Mouse (Mus musculus) T-helper 2 cell (primary cell): ENCODE data around the gene Knstrn.

Source experiments
- in situ Hi-C: fragments of 300-600 bp; cut with MboI, MseI; formaldehyde crosslinking; loops from one replicate; pipeline ENCODE4 v1.15.1; 2025; ENCODE audit warnings: high pct_unique_total_duplicates

The Knstrn gene

GRCm38 (mm10) chr2:118813981-118814836 is at the start of gene Knstrn:
TSS of gene Knstrn (plus strand) at chr2:118814003.
- in situ Hi-C loops = no loop called here

DNA sequence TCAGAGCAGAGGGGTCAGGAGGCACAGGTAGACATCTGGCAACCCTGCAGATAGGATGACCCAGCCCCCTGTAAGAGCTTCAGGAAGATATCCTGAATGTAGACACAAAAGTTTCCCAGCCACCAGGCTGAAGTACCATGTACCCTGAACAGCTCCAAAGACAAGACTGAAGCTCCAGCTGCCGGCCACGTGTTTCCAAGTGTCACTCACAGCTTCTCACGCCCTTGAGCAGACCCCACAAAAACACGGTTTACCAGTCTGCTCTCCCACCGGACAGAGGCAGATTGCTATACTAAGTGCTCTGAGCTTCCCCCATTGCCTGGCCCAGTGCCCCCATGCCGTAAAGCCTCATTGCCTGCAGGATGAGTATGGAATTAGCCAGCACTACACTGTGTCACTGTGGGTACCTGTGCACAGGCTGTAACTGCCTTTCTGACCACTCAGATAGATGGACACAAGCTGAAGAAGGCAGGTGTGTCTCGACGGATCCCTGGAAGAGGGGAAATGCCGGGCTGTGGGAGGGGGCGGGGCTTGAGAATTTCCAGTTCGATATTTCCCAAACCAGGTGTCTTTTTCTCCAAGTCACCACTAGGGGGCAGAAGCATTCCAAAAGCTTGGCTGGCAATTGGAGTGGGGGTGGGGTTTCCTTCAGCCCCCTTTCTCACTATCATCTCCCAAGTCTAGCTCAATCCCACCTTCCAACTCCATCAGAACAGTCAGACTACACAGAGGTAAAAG is 49.5 kb upstream of the Knstrn start:
- in situ Hi-C loops = loop anchor here (5.0 kb wide), 2 partner anchors 118 to 127 kb away; no protein-coding TSS in a partner anchor

- in situ Hi-C loops = loop anchor here (5.0 kb wide), 2 partner anchors 117 to 128 kb away; no protein-coding TSS in a partner anchor
Measured at GRCm38 (mm10) chr2:118764875-118765274, 48.9 kb upstream of the Knstrn start.

DNA sequence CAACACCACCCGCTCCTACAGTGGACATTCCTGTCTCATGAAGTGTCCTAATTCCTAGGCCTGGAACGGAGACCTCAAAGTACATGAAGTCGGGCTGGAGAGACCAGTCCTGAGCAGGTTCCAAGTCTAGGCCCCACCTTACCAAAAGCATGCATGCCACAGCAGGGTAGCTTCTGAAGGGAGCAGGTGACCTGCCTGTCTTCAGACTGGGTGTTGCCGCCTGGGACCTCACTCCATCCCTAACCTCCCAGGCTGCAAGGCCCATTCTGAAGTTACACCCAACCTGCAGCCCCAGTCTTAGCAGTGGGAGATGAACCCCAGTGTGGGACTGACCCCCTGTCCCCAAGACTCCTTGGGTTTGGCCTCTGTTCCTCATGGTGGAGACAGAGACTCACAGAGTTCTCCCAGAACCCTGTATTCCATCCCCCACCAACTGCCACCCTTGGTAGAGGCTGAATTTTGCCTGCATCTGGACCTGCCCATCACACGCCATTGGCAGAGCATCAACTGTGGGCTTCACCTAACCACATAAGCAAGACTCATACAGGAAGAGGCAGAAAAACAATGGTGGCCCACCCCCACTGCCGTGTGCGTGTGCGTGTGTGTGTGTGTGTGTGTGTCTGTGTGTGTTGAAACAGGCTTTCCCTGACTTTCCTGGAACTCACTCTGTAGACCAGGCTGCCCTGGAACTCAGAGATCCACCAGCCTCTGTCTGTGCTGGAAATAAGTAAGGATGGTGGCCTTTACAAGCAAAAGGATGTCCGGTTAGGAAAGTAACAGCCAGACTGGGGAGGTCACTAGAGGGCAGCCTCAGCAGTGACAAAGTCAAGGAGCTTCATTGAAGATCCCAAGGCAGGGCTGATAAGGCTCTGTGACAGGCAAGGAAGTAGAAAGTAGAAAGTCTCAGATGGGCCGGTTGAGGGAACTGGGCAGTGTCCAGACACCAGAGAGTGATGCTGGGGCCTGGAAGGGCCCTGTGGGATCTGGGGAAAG is 47.5 kb upstream of the Knstrn start:
- in situ Hi-C loops = no loop called here

DNA sequence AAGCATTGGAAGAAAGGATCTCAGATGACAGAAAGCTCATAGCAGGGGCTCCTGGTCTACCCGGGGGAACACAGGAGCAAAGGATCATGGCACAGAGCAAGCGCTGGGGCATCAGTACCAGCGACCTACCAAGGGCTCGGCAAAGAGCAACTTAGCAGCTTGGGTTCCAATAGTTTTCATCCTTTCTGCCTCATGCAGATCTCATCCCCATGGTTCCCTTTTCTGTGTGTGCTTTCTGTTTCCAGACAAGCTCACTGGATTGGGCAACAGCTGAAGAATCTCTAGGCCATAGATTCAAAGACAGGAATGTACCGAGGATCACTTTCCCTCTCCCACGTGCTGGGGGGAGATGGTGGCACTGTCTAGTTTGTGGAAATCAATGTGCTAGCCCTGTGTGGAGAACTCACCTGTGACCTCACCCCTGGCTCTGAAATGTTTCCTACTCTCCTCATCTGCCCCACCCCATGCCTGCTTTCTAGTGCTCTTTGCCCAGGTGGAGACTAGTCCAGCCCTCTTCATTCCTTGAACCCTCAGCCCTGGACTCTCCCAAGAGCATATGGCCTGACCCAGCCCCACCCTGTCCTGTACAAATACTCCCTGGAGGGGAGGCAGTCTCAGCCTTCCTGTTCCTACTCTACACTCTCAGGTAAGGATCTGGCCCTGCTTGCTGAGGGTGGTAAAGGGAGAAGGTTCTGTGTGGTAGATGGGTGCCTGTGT is 41.5 kb upstream of the Knstrn start, which contains the start of gene Phgr1:
TSS of gene Phgr1 (plus strand) at position 612 of the 717 bp plus-strand sequence.
- in situ Hi-C loops = no loop called here

GRCm38 (mm10) chr2:118774536-118774935 is 39.3 kb upstream of the Knstrn start:
- in situ Hi-C loops = no loop called here

DNA sequence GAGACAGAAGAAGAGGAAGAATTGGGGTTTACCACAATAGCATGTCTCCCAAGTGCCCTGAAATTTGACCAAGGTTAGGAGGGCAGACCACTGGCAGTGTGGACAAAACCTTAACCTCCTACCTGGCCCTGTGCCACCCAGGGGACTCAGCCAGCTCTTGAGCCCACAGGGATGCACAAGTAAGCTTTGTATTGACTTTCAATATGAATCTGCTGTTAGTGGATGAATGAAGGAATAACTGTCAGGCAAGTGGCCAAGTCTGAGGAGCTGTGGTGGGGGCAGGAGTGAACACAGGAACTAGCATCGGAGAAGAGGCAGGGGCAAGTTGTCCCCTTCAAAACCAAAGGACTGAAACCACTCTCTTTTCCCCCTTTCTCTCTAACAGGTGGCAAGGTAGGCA is 38.4 kb upstream of the Knstrn start:
- in situ Hi-C loops = no loop called here

GRCm38 (mm10) chr2:118775846-118776245 is 38.0 kb upstream of the Knstrn start:
- in situ Hi-C loops = no loop called here

DNA sequence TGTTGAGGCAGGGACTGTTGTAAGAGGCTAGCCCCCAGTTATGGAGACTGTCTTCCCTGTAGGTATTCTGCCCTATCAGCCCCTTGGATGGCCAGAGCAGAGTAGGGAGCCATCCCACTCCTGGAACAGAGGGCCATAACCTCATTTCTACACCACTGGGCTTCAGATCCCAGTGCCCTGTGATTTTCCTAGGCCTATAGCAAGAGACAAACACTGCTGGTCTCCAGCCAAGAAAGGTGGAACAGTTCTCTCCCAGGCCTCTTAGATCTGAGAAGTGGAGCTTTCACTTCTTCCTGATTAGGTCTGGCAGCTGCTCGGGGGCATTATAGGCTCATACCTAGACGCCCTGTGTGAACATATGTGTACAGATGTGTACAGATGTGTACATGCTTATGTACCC is 37.5 kb upstream of the Knstrn start:
- in situ Hi-C loops = no loop called here

DNA sequence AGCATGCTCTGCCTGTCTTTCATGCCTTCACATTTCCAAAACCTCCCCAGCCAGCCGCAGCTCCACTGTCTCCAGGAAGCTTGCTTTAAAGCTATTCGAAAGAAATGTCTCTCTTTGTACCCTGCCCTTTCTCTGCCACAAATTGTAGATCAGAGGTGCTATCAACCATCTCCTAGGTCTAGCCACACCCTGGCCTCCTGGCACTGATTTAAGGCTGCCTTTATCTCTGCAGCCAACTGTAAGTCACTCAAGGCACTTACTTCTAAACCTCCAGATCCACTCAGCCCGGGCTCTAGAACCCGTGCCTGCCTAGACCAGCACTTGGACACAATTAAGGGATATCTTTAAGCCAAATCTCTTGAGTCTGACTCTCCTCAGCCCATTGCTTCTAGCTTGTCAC is 35.4 kb upstream of the Knstrn start:
- in situ Hi-C loops = no loop called here

GRCm38 (mm10) chr2:118779065-118779464 is 34.7 kb upstream of the Knstrn start:
- in situ Hi-C loops = no loop called here

DNA sequence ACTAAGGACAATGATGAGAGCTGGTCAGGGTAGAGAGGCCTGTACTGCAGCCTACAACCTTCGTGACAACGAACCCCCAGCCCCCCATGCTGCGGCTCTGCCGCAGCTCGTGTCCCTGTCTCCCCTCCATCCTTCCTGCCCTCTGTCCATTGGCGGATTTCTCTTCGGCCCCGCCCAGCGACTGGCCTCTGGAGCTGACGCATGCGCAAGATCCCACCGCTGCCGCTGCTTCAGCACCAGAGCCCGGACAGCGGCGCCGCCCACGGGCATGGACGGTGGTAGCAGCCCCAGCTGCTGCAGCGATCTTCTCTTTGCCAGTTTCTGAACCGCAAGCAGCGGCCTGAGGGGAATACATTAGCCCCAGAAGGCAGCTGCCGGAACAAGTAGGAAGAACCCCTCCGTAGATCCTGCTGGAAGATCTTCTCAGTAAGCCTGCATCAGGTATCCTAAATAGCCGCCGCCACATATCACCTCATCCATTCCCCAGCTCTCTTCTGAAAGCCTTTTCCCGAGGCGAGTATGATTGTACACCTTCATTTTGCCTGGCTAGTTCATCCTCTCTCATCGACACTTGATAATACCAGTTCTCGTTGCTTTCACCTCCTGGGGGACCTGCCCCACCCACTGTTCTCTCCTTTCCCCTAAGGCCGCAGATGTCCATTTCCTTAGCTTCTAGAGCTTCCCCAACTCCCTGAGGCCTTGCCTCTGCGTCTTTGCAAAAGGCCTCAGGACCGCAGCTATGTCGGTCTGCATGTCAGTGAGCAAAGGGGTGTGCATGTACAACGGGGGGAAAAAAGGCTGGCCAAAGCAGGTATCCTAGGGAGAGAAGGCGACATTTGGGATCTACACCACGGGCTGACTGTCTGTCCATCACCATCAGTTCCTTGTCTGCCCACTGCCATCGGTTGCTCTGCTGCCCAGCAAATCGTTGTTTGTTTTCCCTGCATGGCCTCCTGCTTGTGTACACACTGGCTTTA is 34.0 kb upstream of the Knstrn start, which contains the start of gene Disp2:
TSS of gene Disp2 (plus strand) at position 216 of the 977 bp plus-strand sequence.
- in situ Hi-C loops = no loop called here

DNA sequence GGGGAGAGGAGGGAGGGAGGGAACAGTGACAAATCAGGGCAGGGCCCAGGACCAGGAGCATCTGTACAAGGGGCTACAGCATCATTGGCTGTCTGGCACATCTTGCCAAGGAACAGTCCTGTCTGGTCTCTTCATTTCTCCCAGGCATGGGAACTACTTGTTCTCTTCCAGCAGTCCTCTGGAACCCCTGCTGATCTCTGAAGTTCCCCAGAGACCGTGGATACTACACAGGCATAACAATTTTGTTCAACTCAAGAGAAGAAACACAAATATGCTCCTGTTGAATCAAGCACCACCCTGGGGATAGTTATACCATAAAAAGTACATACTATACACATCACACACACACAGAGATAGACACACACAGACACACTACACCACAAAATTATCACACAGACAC is 32.7 kb upstream of the Knstrn start:
- in situ Hi-C loops = no loop called here

DNA sequence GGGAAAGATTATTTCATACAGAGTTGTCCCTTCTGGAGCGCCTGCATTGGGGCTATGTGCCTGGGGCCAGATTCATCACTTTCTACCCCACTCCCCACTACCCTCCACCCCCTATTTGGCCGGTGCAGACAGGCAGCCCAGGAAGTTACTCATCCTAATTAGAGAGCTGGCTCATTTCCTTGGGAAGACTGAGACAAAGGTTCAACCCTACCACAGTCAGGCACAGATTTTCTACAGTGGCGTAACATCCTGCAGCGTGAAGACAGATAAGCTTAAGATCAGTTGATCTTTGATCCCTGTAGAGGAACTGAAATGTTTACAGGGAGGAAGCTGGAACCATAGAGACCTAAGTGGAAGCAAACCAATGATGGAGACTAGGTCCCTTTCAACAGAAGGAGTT is 31.5 kb upstream of the Knstrn start:
- in situ Hi-C loops = no loop called here

DNA sequence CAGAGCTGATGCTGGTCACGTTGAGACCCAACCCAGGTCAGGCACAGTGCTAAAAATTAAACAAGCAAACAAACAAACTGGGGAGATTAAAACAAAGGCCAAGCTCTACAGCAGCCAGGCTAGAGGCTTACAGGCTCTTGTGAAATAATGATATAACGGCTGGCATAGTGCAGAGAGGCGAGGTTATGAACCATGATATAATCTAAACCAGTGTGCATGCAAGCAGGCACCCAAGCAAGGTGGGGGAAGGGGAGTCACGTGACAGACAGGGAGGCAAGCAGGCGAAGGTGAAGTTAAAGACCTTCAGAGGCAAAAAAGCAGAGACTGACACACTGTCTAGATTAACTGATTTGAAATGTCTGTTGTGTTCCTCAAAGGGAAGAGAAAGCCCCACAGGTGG is 30.7 kb upstream of the Knstrn start:
- in situ Hi-C loops = no loop called here

- in situ Hi-C loops = no loop called here
Measured at GRCm38 (mm10) chr2:118783663-118784062, 30.1 kb upstream of the Knstrn start.

GRCm38 (mm10) chr2:118786525-118786924 is 27.3 kb upstream of the Knstrn start:
- in situ Hi-C loops = no loop called here

DNA sequence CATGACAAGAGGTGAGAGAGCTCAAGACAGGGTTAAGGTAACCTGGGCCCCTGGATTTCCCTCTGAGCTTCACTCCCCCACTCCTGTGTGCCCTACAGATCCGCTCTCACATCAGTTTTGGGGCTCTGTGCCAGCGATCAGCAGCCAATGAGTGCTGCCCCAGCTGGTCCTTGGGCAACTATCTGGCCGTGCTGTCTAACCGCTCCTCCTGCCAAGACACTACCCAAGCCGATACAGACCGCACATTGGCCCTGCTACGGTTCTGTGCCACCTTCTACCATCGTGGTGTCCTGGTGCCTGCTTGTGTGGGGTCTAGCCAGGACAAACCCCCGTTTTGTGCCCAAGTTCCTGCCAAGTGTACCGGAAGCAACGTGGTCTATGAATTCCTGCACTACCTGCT is 24.3 kb upstream of the Knstrn start:
- in situ Hi-C loops = no loop called here

DNA sequence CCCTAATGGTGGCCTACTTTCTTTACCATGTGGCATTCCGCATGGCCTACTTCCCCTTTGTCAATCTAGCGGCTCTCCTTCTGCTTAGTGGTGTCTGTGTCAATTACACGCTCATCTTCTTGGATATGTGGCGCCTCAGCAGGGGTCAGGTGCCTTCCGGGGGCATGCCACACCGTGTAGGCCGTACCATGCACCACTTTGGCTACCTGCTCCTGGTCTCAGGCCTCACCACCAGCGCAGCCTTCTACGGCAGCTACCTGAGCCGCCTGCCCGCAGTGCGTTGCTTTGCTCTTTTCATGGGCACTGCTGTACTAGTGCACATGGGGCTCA is 23.6 kb upstream of the Knstrn start:
- in situ Hi-C loops = no loop called here
